Mouse (Mus musculus) lung, postnatal 0 days (tissue): ENCODE measurements around the gene Fjx1.

Experiments used
- CTCF ChIP-seq: IDR thresholded peaks from 2 replicates; pipeline ENCODE4 v1.5.1; 2016; ENCODE audit warnings: antibody characterized with exemption, mild to moderate bottlenecking
- EP300 ChIP-seq: IDR thresholded peaks from 2 replicates; pipeline ENCODE4 v1.6.1; 2016; ENCODE audit warnings: antibody characterized with exemption, mild to moderate bottlenecking, control low read depth

GRCm38 (mm10) chr2:102449056-102449455, 3.2 kb downstream of the Fjx1 start:
- TF ChIP-seq CTCF (no peak), EP300 (no peak)
